Mouse (Mus musculus): ENCODE data around the gene Arid4b. TPM values are rescaled to one million over a fixed set of nuclear protein-coding genes. Genes with fewer than 3 reads are reported as not detected.

Arid4b gene
- total RNA-seq, 2 experiments from 2014 or later: 31.2 to 43.3 TPM

DNA sequence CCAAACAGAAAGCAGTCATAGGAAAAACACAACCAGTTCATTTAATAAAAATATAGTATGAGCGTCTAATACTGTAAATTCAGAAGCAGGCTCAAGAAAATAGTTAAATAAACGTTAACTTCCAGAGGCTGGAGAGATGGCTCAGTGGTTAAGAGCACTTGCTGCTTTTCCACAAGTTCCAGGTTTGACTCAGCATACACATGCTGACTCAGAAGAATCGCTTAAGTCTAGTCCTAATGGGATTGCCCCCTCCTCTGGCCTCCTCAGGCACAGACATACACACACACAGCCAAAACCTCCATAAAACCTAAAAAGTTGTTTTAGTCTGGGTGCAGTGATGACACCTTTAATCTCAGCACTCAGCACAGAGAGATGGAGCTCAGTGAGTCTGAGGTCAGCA, 6.2 kb upstream of the Arid4b start:
- ATAC-seq (replicated peaks; ENCODE audit: low FRiP score, low TSS enrichment, poor library complexity, severe bottlenecking): 0 out of 2 replicates have a peak, but pooled peaks have one; percentile 36

- ATAC-seq (replicated peaks; ENCODE audit: low FRiP score, low TSS enrichment, poor library complexity, severe bottlenecking): no peak
Measured at GRCm38 (mm10) chr13:14059582-14059981, 3.5 kb upstream of the Arid4b start.

DNA sequence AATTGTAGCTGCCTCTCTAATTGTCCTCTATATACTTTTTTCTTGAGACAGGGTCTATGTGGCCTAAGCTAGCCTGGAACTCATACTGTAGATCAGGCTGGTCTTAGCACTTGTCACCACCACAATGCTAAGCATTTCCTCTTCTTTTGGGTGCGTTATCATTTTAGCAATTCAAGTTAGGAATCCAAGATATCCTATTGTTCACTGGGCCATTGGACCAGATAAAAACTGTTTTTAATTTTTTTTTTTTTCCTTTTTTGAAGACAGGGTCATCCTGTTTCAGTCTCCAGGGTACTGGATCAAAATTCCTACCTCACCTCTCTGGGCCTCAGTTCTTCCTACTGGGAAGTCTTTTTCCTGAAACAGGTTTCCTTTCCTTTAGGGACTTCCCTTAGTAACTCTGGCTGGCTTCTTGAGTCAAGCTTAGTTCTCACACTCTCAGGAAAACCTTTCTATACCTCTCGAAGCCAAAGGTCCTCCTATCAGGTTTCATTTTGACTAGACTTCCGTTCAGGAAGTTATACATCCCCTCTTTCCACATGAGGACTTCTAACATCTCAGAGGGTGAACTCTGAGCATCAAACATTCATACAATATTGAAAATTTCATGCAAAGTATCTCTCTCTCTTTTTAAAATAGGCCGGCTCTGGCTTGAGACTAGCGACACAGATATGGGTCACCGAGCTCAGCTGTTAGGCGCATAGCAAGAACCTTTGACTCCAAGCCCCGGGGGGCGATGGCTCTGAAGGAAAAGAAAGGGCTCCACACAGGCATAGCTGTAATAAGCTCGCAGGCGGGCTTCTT, 621 bp upstream of the Arid4b start:
- no peak for ATAC-seq (replicated peaks; ENCODE audit: low FRiP score, low TSS enrichment, poor library complexity, severe bottlenecking)

- ATAC-seq (replicated peaks; ENCODE audit: low FRiP score, low TSS enrichment, poor library complexity, severe bottlenecking): peak; percentile 32
Measured at GRCm38 (mm10) chr13:14063942-14064271, 875 bp downstream of the Arid4b start.

- 0 out of 2 replicates have a peak, but pooled peaks have one; percentile 1 for ATAC-seq (replicated peaks; ENCODE audit: low FRiP score, low TSS enrichment, poor library complexity, severe bottlenecking)
Measured at GRCm38 (mm10) chr13:14064341-14065027, 1.5 kb downstream of the Arid4b start.

- no peak for ATAC-seq (replicated peaks; ENCODE audit: low FRiP score, low TSS enrichment, poor library complexity, severe bottlenecking)
Measured at GRCm38 (mm10) chr13:14065028-14065380, 2.0 kb downstream of the Arid4b start.

- ATAC-seq (replicated peaks; ENCODE audit: low FRiP score, low TSS enrichment, poor library complexity, severe bottlenecking): no peak
Measured at GRCm38 (mm10) chr13:14065701-14066100, 2.7 kb downstream of the Arid4b start.

DNA sequence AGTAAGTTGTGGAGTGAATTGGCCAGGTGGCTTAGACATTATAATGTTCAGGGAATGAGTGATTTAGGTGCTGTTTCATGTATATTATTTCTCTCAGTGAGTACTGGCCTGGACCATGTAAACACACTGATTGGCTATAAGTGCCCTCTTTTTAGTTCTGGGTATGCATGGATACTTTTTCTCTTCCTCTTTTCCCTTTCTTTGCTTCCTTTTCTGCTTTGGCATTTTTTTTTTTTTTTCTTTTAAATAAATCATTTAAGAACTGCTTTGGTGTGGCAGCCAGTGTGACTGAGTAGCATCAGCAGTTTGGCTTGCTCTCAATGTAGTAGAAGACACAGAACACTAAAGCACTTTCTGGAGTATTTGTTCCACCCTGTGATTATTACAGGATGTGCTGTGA, 5.0 kb downstream of the Arid4b start:
- ATAC-seq (replicated peaks; ENCODE audit: low FRiP score, low TSS enrichment, poor library complexity, severe bottlenecking): no peak

- no peak for ATAC-seq (replicated peaks; ENCODE audit: low FRiP score, low TSS enrichment, poor library complexity, severe bottlenecking)
Measured at GRCm38 (mm10) chr13:14069291-14069690, 6.3 kb downstream of the Arid4b start.

DNA sequence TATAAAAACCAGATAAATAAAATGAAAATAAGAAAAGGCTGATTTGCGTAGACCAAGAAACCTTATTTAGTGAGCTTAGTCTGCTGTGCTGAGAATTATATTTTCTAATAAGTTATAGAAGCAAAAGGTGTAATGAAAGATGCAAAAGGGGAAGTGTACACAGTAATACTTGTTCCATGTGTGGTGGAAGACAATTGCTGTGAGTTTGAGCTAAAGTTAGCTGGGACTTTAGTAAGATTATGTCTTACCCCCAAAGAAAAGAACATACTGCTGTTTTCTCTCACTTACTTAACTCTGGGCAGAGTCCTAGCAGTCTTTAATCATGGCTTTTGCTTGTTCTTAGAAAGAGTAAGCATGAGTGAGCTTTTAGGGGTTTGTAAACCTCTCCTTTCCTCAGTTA, 11.3 kb downstream of the Arid4b start:
- no peak for ATAC-seq (replicated peaks; ENCODE audit: low FRiP score, low TSS enrichment, poor library complexity, severe bottlenecking)

GRCm38 (mm10) chr13:14075326-14075725, 12.3 kb downstream of the Arid4b start:
- ATAC-seq (replicated peaks; ENCODE audit: low FRiP score, low TSS enrichment, poor library complexity, severe bottlenecking): no peak

- ATAC-seq (replicated peaks; ENCODE audit: low FRiP score, low TSS enrichment, poor library complexity, severe bottlenecking): no peak; the same call in 1 of the 2 replicates
Measured at GRCm38 (mm10) chr13:14088669-14089068, 25.6 kb downstream of the Arid4b start.

DNA sequence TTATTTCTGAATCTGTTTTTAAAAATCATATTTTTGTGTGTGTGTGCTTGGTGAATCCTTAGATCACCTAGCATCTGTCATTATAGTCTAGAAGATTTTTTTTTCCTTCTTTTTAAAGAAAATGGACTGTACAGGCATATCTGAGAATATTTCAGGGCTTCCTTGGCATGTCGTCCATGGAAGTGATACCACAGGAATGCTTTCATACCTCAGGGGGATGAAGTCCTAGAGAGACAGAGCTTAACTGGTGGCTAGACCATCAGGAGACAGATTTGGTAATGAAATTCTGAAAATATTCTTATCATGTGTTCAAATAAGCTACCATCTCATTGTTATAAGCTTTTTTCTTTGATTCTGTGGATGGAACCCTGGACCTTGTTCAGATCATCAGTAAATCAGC, 40.0 kb downstream of the Arid4b start:
- ATAC-seq (replicated peaks; ENCODE audit: low FRiP score, low TSS enrichment, poor library complexity, severe bottlenecking): no peak

DNA sequence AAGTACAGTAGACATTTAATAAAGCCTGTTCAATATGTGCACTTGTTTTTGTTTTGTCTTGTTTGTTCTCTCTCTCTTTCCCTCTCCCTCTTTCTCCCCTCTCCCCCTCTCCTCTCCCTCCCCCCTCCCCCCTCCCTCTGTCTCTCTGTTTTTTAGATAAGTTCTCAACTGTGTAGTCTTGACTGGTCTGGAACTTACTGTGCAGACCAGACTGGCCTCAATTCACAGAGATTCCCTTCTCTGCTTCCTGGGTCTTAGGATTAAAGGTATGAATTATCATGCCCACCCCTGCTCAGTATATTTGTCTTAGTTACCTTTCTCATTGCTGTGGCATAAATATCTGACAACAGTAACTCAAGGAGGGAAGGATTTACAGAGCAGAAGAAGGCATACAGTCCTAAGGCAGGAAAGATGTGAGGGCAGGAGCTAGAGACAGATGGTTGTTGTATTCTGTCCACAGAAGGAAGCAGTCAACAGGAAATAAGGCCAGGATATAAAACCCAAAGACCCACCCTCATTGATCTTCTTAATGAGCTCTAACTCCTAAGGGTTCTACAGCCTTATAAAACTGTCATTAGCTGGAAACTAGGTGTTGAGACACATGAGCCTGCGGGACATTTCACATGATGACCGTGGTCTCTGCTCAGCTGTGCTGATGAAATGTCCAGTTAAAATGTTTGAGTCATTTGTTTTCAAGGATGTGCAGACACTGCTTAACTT, 47.3 kb downstream of the Arid4b start:
- ATAC-seq (replicated peaks; ENCODE audit: low FRiP score, low TSS enrichment, poor library complexity, severe bottlenecking): peak; percentile 60

GRCm38 (mm10) chr13:14111146-14111545, 48.1 kb downstream of the Arid4b start:
- ATAC-seq (replicated peaks; ENCODE audit: low FRiP score, low TSS enrichment, poor library complexity, severe bottlenecking): peak; percentile 60; the same call in 1 of the 2 replicates

DNA sequence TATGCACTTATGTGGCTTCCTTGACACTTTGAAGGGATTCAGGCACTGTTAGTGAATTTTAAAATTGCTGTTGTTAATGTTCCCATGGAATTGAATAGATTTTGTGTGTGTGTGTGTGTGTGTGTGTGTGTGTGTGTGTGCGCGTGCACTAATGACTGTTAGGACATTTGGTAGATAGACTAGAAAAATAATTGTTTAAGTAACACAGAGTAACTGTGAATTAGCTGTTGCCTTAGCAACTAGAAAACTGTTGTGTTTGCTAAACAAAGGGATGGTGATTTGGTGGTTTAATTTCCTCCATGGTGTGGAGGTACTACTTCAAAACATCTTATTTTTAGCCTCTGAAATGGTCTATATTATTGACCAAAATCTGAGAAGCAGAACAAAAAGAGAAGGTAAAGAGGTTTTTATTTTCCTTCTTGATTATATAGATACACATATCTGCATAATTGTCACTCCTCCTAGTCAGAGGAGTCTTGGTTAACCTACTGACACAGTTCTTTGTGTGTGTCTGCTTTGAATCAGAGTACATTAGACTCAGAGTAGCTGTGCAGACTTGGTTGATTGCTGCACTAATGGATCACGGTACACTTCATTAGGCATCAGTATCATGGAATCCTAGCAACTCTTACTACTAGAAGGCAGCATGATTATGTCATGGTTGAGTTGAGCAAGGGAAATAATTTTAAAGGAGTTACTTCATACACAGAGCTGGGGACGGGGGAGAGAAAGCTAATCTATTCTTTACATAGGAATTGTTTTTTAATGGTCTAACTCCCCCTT, 50.9 kb downstream of the Arid4b start:
- no peak for ATAC-seq (replicated peaks; ENCODE audit: low FRiP score, low TSS enrichment, poor library complexity, severe bottlenecking)

- no peak for ATAC-seq (replicated peaks; ENCODE audit: low FRiP score, low TSS enrichment, poor library complexity, severe bottlenecking)
Measured at GRCm38 (mm10) chr13:14115805-14116204, 52.8 kb downstream of the Arid4b start.

DNA sequence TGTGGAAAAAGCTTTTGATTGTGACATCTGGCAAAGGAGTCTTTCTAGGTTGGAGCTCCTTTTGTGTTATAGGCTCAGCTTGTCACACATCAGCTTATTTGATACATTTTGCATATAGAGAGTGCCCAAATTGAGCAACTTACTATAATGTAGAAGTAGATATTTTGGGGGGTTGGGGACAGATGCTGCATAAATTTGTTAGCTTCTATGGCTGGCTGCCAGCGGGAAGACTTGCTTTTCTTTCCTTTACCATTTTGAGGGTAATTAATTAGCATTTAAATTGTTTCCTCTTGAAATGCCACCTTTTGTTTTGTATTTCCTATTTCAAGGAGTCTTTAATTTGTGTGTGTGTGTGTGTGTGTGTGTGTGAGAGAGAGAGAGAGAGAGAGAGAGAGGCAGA, 68.6 kb downstream of the Arid4b start:
- no peak for ATAC-seq (replicated peaks; ENCODE audit: low FRiP score, low TSS enrichment, poor library complexity, severe bottlenecking)

- ATAC-seq (replicated peaks; ENCODE audit: low FRiP score, low TSS enrichment, poor library complexity, severe bottlenecking): peak; percentile 99
Measured at GRCm38 (mm10) chr13:14142294-14142966, 79.4 kb downstream of the Arid4b start.

All from megakaryocyte-erythroid progenitor cell, adult 5-6 weeks (primary cell).